Mouse (Mus musculus) CH12.LX (cell line): ENCODE results near the gene Rpl9-ps6.

Experiments
- CTCF ChIP-seq, 2 experiments: IDR thresholded peaks in 1 of 2; conservative IDR thresholded peaks in 1 of 2; 2 replicates each; pipeline ENCODE4 v1.5.1; 2011 to 2012; ENCODE audit warnings: low read depth in 2 of 2, low read length in 2 of 2, improper control_type of control experiment in 1 of 2, inconsistent platforms in 1 of 2, mild to moderate bottlenecking in 1 of 2, moderate library complexity in 1 of 2
- E2F4 ChIP-seq: IDR thresholded peaks from 2 replicates; pipeline ENCODE4 v1.6.1; 2011; ENCODE audit warnings: low read depth, low read length, improper control_type of control experiment; ENCODE audit not compliant: insufficient replicate concordance
- MAFK ChIP-seq: IDR thresholded peaks from 2 replicates; pipeline ENCODE4 v1.6.1; 2011; ENCODE audit warnings: low read length, improper control_type of control experiment; ENCODE audit not compliant: insufficient replicate concordance
- MAX ChIP-seq: IDR thresholded peaks from 2 replicates; pipeline ENCODE4 v1.6.1; 2011; ENCODE audit warnings: low read length, improper control_type of control experiment
- MAZ ChIP-seq: IDR thresholded peaks from 2 replicates; pipeline ENCODE4 v1.6.1; 2012; ENCODE audit warnings: low read depth, mild to moderate bottlenecking, inconsistent platforms, low read length, improper control_type of control experiment, moderate library complexity
- NRF1 ChIP-seq: IDR thresholded peaks from 2 replicates; pipeline ENCODE4 v1.6.1; 2014; ENCODE audit warnings: low read depth, mild to moderate bottlenecking, inconsistent platforms, low read length, improper control_type of control experiment, moderate library complexity
- POLR2A ChIP-seq: IDR thresholded peaks from 2 replicates; pipeline ENCODE4 v1.6.1; 2011; ENCODE audit warnings: low read depth, mild to moderate bottlenecking, improper control_type of control experiment, low read length
- POLR2AphosphoS2 ChIP-seq: IDR thresholded peaks from 2 replicates; pipeline ENCODE4 v1.6.1; 2011; ENCODE audit warnings: low read depth, low read length, improper control_type of control experiment
- RCOR1 ChIP-seq: conservative IDR thresholded peaks from 2 replicates; pipeline ENCODE4 v1.6.1; 2012; ENCODE audit warnings: low read depth, mild to moderate bottlenecking, inconsistent platforms, low read length, improper control_type of control experiment
- TBP ChIP-seq: conservative IDR thresholded peaks from 2 replicates; pipeline ENCODE4 v1.6.1; 2011; ENCODE audit warnings: low read depth, low read length, improper control_type of control experiment
- TCF12 ChIP-seq: IDR thresholded peaks from 2 replicates; pipeline ENCODE4 v1.6.1; 2014; ENCODE audit warnings: low read depth, mild to moderate bottlenecking, inconsistent platforms, low read length, improper control_type of control experiment
- USF2 ChIP-seq: conservative IDR thresholded peaks from 2 replicates; pipeline ENCODE4 v1.6.1; 2011; ENCODE audit warnings: low read depth, low read length, improper control_type of control experiment
- ZC3H11A ChIP-seq: IDR thresholded peaks from 2 replicates; pipeline ENCODE4 v1.6.1; 2012; ENCODE audit warnings: low read depth, mild to moderate bottlenecking, inconsistent platforms, low read length, improper control_type of control experiment

- TF ChIP-seq TCF12 (no peak), CTCF (conservative IDR thresholded peaks at IDR 0.05 in 1 of 2, IDR thresholded peaks at IDR 0.05 in 1 of 2; ENCODE audit: low read depth in 2 of 2, low read length in 2 of 2) (no peak), POLR2AphosphoS2 (no peak), ZC3H11A (no peak), E2F4 (no peak), MAX (no peak), POLR2A (no peak), MAFK (no peak), USF2 (no peak), MAZ (no peak), NRF1 (no peak), TBP (no peak), RCOR1 (no peak)
Observed at GRCm38 (mm10) chr19:32470570-32471263, 4.3 kb upstream of the Rpl9-ps6 start.
